Mouse (Mus musculus): ENCODE results near the gene Gm20877.
"Not testable (repeated sequence)": the region's sequence is repeated elsewhere in the genome, so short reads cannot be mapped to it uniquely, and the experiment has no call there.

Gene Gm20877

DNA sequence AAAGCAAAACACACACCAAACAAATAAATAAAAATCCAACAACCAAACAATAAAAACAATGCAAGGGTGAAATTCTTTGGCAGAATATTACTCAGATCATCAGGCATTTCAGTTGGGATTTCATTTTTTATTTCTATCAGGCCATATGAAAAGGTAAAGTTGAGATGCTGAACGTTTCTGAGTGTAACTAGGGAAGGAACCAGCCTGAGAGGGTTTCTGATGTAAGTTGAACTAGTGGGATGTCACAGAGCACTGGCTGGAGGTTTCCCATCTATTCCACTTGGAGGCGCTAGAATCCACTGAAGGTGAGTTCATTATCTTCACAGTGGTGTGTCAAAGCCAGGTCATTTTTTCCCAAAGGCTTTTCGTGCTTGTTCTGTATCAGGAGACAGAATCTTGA lies at the start of gene Gm20877:
Gene Gm20877 (plus strand): TSS at position 301 of the 400 bp plus-strand sequence.
- in situ Hi-C loops (cut with MboI), result not testable (repeated sequence)
